Mouse (Mus musculus) ES-E14 (cell line): ENCODE measurements around the gene Astn2.

Source experiments
- HCFC1 ChIP-seq: IDR thresholded peaks from 2 replicates; pipeline ENCODE4 v1.6.1; 2012; ENCODE audit warnings: low read length, inconsistent platforms, borderline replicate concordance; ENCODE audit not compliant: insufficient read depth
- ZC3H11A ChIP-seq: IDR thresholded peaks from 2 replicates; pipeline ENCODE4 v1.6.1; 2012; ENCODE audit warnings: low read depth, mild to moderate bottlenecking, inconsistent platforms, low read length, borderline replicate concordance

DNA sequence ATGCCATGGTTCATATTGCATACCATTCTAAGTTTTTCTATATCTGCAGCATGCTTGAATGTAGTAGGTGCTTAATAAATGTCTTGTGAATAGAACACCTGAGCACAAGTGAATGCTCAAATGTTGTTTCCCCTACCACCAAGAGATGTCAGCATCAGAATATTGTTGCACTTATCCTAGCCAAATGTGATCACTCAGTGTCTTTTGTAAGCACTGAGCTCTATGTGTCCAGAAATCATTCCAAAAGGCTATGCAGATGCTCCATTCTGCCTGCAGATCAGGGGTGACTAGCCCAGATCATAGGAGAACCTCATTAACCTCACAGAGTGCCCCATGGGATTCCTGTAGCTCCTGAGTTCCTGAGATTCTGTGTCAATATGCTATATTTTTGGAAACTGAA, 401.5 kb downstream of the Astn2 start:
- TF ChIP-seq ZC3H11A (no peak), HCFC1 (no peak)
